In the genomic region with DNA sequence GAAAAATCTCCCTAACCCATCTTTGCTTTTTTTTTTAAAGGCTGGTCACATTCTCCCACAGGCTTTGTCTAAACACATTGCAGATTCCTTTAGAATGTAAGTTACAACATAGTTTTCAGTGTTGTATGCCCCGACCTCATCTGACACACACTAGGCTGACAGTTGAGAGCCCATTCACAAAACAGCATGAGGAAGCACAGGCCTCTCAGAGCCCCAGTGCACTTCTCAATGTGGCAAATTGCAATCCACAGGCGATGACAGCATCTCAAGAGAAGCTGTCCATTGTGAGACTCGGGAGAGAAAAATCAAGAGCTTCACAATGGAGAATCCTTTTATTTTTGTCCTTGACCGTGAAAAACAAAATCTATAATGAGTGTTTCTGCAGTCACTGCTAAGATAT, we compare ENCODE assay signal across 11 mouse cellular contexts.
"Had no signal": no experiment of that assay in that cellular context is flagged by ENCODE, and none has a peak within 500 bp of the region (broad histone marks: within the 10 kb centered on the region; RNA-seq: fewer than 3 reads in every experiment).

No protein-coding gene starts in this region.

- H3K36me3 ChIP-seq: limb, embryonic 10.5 days; liver, embryonic 12.5 days; midbrain, embryonic 12.5 days; neural tube, embryonic 13.5 days had no signal

- H3K4me3 ChIP-seq: left cerebral cortex, adult 2 months; limb, embryonic 10.5 days; liver, embryonic 12.5 days; midbrain, embryonic 12.5 days; neural tube, embryonic 13.5 days had no signal

- H3K4me2 ChIP-seq: liver, embryonic 12.5 days; lung, embryonic 14.5 days; midbrain, embryonic 12.5 days; neural tube, embryonic 13.5 days had no signal

- H3K27me3 ChIP-seq: liver, embryonic 12.5 days; midbrain, embryonic 12.5 days; neural tube, embryonic 13.5 days had no signal

- DNase-seq: kidney, postnatal 25 days; lung, embryonic 14.5 days; right cerebral cortex, adult 18-20 months; right cerebral cortex, postnatal 25 days; thymus, postnatal 36 days had no signal

- H3K27ac ChIP-seq: left cerebral cortex, adult 2 months; limb, embryonic 10.5 days; liver, embryonic 12.5 days; midbrain, embryonic 12.5 days; neural tube, embryonic 13.5 days had no signal

- ATAC-seq: liver, embryonic 12.5 days; midbrain, embryonic 16.5 days had no signal

- H3K9ac ChIP-seq: liver, embryonic 12.5 days; lung, embryonic 14.5 days; midbrain, embryonic 12.5 days; neural tube, embryonic 13.5 days had no signal

- H3K9me3 ChIP-seq: limb, embryonic 10.5 days; liver, embryonic 12.5 days; midbrain, embryonic 12.5 days; neural tube, embryonic 13.5 days had no signal

- H3K4me1 ChIP-seq: limb, embryonic 10.5 days; liver, embryonic 12.5 days; midbrain, embryonic 12.5 days; neural tube, embryonic 13.5 days had no signal
